Mouse (Mus musculus) urinary bladder, adult 18-20 months (tissue): ENCODE results near the gene Galnt2.

Source experiments
- DNase-seq, 2 experiments: peaks; one replicate each; pipeline ENCODE4 v3.0.0; 2022; ENCODE audit warnings: low spot score in 2 of 2, mixed read lengths in 2 of 2

Galnt2 gene

DNA sequence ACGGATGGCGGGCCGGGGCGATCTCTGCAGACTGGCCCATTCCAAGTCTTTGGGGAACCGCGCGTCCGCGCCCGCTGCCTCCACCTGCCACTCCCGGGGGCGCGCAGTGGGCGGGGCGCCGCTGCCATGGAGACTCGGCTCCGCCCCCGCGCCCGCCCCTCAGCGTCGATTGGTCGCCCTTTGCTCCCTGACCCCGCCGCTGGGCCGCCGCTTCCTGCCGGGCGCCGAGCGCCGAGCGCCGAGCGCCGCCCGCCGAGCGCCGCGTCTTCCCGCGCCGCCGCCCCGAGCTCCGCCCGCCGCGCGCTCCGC is at the start of gene Galnt2:
Gene Galnt2, plus strand, starts transcription at position 216 of the 309 bp plus-strand sequence.
- peak; percentile 79 to 82 for DNase-seq

DNA sequence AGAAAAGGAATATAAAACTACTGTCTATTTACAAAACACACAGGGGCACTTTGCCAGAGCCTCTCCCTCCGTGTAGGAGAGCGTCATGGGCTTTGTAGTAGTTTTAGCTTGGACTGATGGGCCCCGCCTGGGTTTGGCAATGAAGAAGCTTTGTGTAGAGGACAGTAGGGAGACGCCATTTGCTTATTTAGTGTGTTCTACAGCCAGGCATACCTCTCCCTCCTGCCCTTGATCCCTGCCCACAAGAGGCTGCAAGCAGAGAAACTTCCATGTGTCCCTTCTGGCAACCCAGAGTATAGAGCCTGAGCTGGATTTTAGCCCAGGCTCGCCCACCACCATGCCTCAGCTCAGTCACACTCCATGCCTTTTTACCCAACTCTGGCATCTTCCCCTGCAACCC is 49.4 kb upstream of the Galnt2 start:
- DNase-seq: no peak

DNA sequence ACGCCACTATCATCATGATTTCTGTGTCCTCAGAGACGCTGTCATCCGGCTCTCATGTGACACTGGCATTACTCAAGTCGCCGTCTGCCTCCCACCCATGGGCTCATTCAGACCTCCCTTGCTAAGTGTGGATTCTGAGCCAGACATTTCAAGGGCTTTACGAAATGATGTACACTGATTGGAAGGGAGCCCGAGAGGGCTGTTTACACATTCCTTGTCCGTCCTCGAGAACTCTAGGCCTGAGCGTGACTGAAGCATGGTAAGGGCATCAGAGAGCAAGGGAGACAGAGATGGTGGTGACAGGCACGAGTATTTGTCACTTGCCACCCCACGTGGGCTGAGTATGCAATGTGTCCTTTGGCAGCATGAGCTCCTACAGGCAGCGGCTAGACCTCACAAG is 49.0 kb upstream of the Galnt2 start:
- peak in 1 of 2 experiments; percentile 30 for DNase-seq

DNA sequence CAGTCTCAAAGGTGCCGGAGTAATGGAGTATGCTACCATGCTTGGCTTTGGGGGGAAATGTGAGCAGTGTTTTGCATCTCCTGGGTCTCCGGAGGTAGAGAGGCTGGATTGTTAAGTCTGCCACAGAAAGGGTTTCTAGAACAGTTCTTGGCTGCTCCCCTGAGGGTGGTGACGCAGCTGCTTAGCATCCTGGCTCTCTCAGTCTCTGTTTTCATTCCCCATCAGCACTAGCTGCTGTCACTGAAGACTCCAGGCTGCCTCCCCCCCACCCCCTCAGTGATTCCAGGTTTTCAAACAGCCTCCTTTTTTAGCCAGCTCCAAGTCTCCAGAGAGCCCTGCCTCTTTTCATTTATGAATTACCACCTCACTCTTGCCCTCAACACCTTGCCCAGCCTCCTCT is 47.1 kb upstream of the Galnt2 start:
- DNase-seq: peak in 1 of 2 experiments; percentile 34

DNA sequence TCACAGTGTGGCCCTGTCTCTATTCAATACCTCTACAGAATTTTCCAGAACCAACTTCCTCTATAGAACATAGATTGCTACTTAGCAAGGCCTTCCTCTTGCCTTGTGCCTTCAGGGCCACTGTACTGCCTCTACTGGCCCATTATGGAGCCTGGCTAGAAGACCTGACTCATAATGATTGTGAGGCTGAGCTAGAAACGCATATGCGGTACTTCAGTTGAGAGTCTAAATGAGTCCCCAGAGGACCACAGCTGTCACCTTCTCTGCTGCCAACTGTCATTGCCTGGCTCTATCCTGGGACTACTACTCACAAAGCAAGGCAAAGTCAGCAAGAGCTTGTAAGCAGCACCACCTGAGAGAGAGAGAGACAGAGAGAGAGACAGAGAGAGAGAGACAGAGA is 46.7 kb upstream of the Galnt2 start:
- DNase-seq: no peak

DNA sequence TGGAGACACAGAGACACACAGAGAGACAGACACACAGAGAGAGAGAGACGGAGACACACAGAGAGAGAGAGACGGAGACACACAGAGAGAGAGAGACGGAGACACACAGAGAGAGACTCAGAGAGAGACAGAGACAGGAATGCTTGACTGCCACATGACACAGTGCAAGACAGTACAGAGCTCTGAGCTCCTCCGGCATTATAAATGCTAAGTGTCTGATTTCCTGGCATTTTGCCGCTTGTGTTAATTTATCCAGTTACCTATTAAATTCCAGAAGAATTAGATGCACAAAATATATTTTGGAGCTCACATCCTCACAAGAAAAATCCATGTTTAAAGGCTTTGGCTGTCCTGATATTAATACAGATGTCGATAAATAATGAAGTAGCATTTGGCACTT is 46.1 kb upstream of the Galnt2 start:
- no peak for DNase-seq

DNA sequence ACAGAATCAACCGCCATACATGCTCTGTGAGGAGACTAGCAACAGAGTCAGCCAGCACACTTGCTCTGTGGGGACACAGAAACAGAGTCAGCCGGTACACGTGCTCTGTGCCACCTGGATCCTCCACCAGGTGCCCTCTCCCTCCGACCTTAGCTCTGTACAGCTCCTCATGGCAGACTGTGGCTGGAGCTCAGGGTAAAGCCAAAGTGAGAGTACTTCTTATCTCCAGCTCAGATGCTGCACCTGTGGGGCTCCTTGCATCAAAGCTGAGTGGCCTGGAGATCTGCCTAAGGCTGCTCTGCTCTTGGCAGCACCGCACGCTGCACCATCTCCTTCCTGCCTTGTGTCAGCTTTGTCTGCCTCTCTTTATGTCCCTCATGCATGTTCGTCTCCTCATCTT is 40.8 kb upstream of the Galnt2 start:
- no peak for DNase-seq

DNA sequence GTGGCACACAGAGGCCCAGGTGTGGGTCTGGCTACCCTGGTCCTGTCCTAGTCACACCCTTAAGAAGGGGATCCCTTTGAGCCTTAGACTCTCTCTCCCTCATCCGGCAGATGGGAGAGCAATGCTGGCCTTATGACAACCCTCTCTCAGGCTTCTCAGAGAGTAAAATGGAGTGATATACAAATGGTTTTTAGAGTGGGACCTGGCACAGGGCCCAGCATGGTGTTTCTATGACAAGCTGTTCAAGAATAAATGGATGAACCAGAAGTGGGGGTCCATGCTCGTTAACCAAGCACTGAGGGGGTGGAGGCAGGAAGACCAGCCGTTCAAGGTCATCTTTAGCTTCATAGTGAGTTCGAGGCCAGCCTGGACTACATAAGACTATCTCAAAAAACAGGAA is 38.9 kb upstream of the Galnt2 start:
- DNase-seq: no peak

DNA sequence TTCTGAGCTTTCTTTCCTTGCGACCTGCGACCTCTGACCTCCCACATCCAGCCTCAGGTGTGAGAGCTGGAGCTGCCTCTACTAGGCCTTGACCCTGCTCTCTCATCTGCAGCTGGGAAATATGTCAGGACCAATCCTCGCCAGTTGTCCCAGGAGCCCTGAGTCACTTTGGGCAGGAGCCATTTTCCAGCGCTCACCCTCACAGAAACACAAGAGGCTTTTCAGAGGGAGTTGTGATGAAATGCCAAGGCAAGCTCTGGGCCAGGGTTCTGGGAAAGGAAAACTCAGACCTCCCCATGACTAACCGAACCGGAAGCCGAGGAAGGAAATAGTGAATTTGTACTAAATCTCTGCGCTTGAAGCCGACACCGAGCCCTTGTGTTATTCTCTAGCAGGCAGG is 38.2 kb upstream of the Galnt2 start:
- DNase-seq: peak in 1 of 2 experiments; percentile 33

DNA sequence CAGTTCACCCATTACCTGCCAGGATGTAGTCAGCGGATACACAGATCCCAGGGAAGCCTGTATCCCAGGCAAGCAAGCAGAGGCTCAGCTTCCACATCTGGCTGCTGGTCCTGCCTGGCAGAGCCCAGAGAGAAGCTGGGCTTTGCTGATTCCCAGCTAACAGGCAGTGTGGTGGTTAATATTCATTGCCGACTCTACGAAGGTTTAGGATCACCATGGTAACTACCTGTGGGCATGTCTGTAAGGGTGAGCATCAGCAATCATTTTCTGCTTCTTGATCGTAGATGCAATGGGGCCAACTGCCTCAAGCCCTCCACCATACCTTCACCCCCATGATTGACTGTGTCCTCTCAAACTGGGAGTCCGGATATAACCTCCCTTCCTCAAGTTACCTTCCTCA is 37.2 kb upstream of the Galnt2 start:
- DNase-seq: no peak

DNA sequence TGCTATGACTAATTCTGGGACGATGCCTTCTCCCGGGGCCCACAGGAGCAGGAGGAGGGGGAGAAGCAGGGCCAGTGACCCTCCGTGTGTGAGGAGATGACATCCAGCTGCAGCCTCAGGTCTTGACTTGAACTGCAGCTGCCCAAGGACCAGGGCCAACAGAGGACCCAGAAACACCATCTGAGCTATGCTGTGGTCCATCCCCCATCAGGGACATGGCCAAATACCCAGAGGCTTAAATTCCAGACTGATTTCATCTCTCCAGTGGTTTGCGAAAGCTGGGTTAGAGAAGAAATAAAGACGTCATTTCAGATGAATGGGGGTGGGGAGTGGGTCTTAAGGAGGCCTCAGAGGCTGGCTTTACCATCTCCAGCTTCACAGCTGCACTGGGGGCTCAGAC is 35.0 kb upstream of the Galnt2 start:
- no peak for DNase-seq

DNA sequence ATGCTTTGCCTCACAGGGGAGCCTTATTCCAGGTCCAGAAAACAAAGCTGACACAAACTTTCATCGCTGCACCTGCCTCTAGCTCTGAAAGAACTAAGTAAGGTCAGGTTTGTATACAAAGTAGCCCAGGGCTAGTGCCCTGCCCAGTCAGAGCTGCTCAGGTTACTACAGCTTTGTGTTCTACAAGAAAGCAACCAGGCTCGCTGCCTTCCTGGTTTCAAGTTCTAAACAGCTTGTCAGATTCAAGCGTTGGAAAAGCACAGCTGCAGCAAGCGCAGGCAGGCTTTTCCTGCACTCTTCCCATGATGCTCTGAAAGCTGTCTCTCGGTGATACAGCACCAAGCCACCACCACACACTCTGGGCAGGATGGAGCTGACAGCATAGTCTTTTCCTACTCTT is 34.4 kb upstream of the Galnt2 start:
- DNase-seq: no peak

DNA sequence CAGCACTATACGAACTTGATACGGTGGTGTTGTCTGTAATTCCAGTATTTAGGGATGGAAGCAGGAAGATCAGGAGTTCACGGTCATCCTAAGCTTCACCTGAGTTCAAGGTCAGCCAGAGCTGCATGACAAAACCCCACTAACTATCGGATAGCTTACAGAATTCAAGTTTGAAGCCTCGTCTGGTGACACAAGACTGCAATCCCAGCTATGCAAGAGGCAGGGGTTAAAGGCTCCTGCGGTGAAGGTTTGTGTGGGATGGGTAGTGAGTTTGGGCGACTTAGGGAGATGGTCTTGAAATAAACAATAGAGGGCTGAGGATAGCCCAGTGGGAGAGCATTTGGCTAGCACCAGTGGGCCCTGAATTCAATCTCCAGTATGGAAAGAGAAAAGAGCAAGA is 33.0 kb upstream of the Galnt2 start:
- DNase-seq: no peak

DNA sequence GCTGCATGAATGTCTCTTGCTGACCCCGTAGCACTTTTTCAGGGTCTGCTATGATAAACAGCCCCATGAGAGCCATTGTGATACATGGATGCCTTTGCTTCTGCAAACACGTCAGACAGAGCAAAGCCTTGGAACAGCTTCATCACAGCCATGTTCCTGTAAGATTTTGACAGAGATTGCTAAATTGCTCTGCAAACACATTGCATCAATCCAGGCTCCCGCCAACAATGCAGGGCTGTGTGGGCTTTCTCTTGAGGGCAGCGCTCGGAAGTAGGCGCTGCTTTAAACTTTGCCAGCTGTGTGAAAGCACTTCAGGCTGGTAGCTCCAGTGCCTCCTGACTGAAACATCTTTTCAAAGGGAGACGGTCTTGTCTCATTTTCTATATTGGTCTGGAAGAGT is 30.8 kb upstream of the Galnt2 start:
- no peak for DNase-seq

DNA sequence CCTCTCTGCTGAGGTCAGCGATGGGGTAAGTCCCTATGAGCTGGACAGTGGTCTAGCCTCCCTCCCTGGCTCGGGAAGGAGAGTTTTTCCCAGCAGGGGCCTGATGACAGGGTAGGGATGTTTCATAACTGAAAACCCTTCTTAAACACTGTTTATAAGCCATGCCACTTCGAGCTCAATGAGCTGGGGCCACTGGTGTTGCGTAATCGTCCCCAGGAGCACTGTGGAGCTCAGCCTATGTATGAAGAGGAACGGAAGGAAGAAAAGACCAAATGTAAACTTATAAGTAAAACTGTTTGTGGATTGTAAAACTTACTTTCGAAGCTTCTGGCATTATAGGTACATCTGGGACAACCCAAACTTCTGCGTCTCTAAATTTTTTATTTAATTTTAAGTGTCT is 29.5 kb upstream of the Galnt2 start:
- no peak for DNase-seq

DNA sequence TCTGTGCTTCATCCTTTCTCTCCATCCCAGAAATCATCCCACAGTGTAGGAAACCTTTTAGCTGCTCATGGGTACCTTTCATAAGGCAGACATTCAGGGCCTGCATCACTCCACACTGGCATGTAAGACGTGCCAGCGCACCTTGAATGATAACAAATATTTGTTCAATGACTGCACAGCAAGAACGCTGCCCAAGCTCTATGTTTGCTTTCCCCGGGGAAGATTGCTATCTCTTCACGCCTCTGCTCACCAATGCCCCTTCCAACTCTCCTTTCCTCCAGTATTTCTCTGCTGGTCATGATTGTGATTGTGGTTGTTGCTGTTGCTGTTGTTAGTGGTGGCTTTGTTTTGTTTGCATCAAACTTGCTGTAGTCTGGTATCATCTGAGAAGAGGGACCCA is 28.3 kb upstream of the Galnt2 start:
- peak; percentile 30 to 58 for DNase-seq

DNA sequence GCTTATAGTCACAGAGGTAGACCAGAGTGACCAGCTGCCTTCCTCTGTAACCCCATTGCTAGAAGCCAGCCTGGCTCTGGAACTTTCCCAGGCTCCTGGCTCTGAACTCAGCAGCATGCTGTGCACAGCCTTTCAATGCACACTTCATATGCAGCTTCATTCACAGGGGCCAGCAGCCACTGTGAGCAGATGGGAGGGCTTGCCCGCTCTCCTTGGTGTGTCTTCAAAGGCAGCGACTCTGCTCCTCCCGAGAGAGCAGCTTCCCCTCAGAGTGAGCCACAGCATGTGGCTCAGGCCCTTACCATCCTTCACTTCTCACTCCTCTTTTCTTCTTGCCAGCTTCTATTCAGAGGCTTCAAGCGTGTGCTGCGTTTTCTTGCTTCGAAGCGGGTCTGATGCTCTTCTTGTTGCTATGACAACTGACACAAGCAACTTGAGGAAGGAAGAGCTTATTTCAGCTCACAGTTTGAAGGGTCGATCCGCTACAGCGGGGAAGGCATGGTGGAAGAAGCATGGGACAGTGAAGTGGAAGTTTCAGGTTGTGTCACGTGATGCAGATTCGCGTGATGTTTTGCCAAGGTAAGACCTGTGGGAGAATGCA is 27.1 kb upstream of the Galnt2 start:
- DNase-seq: no peak

DNA sequence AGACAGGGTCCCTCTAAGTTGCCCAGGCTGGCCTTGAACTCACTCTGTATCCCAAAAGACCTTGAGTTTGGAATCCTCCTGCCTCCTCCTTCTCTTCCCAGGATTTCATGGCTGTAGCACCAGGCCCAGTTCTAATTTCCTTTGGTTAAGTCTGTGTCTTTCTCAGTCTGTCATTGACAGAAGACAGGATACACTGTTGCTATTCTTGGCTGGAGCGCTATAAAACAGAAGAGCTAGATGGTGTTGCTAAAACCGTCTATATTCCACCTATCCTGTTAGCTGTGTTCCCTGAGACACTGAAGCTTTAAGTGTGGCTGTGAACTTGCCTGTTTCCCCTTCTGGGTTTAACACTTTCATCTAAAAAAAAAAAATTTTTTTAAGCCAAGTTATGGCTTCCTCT is 19.0 kb upstream of the Galnt2 start:
- no peak for DNase-seq

DNA sequence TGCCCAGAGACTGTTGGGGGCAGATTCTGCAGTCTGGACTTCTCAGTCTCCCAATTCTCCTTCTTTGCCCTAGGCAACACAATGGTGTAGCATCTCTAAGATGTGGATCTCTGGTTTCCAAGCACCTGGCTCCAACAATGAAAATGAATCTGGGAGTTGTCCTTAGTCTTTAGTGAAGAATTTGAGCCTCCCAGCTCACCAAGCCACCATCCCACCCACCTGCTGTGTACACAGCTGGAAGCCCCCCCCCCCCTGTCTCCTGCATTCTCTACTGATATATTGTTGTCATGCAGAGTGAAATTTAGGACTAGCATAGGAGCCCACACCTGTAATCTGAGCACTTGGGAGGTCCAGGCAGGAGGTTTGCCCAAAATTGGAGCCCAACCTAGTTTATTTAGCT is 14.2 kb upstream of the Galnt2 start:
- no peak for DNase-seq

DNA sequence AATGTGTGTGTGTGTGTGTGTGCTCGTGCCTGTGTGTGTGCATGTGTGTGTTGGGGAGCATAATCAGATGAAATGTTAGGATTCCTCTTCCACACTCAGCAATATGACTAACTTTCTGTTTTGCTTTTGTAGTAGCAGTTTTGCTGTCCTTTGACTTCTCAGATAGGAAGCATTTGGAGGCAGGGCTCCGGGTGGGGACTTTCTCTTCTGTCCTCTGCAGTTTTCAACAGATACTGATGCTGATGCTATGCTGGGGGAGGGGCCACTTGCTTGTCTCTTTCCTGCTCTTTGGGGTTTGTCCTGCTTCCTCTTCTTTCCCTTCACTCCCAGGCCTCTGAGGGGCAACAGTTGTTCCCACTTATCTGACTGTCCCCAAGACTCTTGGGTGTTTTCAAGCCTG is 1.3 kb upstream of the Galnt2 start:
- no peak for DNase-seq

DNA sequence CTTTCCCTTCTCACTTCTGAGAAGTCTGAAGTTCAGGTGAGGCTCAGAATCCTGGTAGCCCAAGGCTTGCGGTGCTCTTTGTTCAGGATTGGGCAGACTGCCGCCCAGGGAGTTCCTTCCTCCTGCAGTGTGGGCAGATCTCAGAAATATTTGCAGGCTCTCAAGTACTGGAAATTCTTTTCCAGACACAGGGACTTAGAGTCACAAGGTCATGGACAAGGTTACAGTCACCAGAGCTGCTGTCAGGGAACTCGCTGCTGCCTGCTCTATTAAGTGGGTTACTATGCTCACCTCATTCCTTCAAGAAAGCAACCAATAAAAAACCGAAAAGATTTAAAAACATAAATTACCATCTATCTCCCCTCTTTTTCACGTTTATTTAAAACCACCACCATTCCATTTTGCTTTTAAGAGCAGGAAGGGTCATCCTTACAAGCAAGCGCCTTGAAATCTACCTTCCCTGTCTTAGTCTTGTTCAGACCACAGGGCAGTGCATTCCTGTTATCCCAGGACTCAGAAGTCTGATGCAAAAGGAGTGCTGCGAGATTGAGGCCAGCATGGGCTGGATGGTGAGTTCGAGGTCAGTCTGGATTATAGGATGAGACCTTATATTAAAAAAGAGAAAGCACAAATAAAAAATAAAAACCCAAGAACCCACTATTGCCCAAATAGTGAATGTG is 555 bp upstream of the Galnt2 start:
- no peak for DNase-seq

DNA sequence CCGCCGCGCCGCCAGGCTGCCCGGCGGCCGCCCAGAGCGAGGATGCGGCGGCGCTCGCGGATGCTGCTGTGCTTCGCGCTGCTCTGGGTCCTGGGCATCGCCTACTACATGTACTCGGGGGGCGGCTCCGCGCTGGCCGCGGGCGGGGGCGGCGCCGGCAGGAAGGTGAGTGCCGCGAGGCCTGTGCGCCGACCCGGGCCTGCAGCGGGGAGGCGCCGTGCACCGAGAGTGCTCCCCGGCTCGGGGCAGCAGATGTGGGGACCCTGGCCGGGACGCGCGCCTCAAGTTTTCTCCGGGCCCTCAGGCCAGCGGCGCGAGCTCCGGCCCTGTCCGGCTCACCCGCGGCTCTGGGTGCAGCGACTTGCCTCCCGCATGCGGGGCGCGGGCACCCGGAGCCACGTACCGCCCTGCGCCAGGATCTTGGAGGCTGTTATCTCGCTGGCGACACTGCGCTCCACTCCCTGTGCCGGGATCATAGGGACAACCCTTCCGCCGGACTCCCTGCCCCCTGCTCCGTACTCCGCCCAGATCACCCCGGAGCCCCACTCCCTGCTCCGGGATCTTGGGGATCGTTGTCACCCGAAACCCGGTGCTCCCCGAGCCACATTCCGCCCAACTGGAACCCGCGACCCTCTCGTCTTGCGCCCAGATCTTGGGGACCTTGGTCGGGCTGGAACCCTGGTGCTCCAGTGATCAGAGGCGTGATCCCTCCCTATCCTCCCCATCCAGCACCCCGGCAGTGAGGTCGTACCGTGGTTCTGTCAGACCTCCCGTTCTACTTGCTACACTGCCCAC is 491 bp downstream of the Galnt2 start:
- peak; percentile 28 to 61 for DNase-seq

DNA sequence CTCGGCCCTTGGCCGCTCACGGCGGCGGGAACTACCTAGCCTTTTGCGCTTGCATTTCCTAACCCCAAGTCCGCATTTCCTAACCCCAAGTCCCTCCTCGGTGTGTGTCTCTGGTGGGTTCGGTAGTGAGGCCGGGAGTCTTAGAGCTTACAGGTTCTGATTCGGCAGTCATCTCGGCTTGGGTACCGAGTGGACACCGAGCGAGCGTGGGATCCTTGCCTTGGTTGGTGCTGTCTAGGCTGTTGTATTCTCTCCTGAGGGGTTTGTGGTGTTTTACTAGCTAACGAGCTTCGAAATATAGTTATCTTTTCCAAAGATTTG is 1.0 kb downstream of the Galnt2 start:
- no peak for DNase-seq
